Mouse (Mus musculus) adrenal gland, adult (tissue): ENCODE results near the gene B230217C12Rik.

Experiments
- DNase-seq, 2 experiments: peaks; one replicate each; pipeline ENCODE4 v3.0.0; 2022 to 2023; ENCODE audit warnings: low spot score in 1 of 2; ENCODE audit not compliant: inconsistent age in 2 of 2

B230217C12Rik gene

GRCm38 (mm10) chr11:97824168-97824567, 16.4 kb upstream of the B230217C12Rik start:
- no peak for DNase-seq

GRCm38 (mm10) chr11:97824895-97825294, 15.7 kb upstream of the B230217C12Rik start:
- DNase-seq: peak in 1 of 2 experiments; percentile 13

- DNase-seq: peak in 1 of 2 experiments; percentile 23
Measured at GRCm38 (mm10) chr11:97825295-97825694, 15.3 kb upstream of the B230217C12Rik start.

GRCm38 (mm10) chr11:97825971-97826370, 14.6 kb upstream of the B230217C12Rik start:
- DNase-seq: no peak

GRCm38 (mm10) chr11:97826414-97826813, 14.2 kb upstream of the B230217C12Rik start:
- peak in 1 of 2 experiments; percentile 17 for DNase-seq

GRCm38 (mm10) chr11:97827654-97828053, 12.9 kb upstream of the B230217C12Rik start:
- DNase-seq: no peak

- peak; percentile 5 to 35 for DNase-seq
Measured at GRCm38 (mm10) chr11:97829365-97829764, 11.2 kb upstream of the B230217C12Rik start.

- DNase-seq: peak; percentile 36 to 54
Measured at GRCm38 (mm10) chr11:97829913-97830476, 10.6 kb upstream of the B230217C12Rik start.

GRCm38 (mm10) chr11:97830501-97830900, 10.1 kb upstream of the B230217C12Rik start:
- DNase-seq: no peak

GRCm38 (mm10) chr11:97832001-97832400, 8.6 kb upstream of the B230217C12Rik start:
- DNase-seq: peak; percentile 12 to 53

GRCm38 (mm10) chr11:97833352-97833751, 7.2 kb upstream of the B230217C12Rik start:
- peak in 1 of 2 experiments; percentile 21 for DNase-seq

GRCm38 (mm10) chr11:97836541-97836940, 4.0 kb upstream of the B230217C12Rik start:
- DNase-seq: peak in 1 of 2 experiments; percentile 42

GRCm38 (mm10) chr11:97837051-97837450, 3.5 kb upstream of the B230217C12Rik start:
- peak; percentile 47 to 51 for DNase-seq

- DNase-seq: peak; percentile 19 to 36
Measured at GRCm38 (mm10) chr11:97837641-97838149, 2.9 kb upstream of the B230217C12Rik start.

- DNase-seq: peak; percentile 42 to 85
Measured at GRCm38 (mm10) chr11:97838779-97839440, 1.7 kb upstream of the B230217C12Rik start.

- peak in 1 of 2 experiments; percentile 53 for DNase-seq
Measured at GRCm38 (mm10) chr11:97839441-97840134, 992 bp upstream of the B230217C12Rik start.

- no peak for DNase-seq
Measured at GRCm38 (mm10) chr11:97840135-97840490, 467 bp upstream of the B230217C12Rik start.

- DNase-seq: peak; percentile 79 to 91
Measured at GRCm38 (mm10) chr11:97840991-97841661, 546 bp downstream of the B230217C12Rik start.

- peak in 1 of 2 experiments; percentile 37 for DNase-seq
Measured at GRCm38 (mm10) chr11:97842001-97842400, 1.4 kb downstream of the B230217C12Rik start.

- peak; percentile 27 to 63 for DNase-seq
Measured at GRCm38 (mm10) chr11:97850367-97850766, 9.8 kb downstream of the B230217C12Rik start.

- DNase-seq: no peak
Measured at GRCm38 (mm10) chr11:97851601-97852000, 11.0 kb downstream of the B230217C12Rik start.
